Mouse (Mus musculus): ENCODE measurements around the gene Hist1h4d. TPM values are rescaled to one million over a fixed set of nuclear protein-coding genes. Genes with fewer than 3 reads are reported as not detected.
"Not testable (repeated sequence)": the region's sequence is repeated elsewhere in the genome, so short reads cannot be mapped to it uniquely, and the experiment has no call there.

Hist1h4d gene
- total RNA-seq, 2 experiments from 2014 or later, result 125 to 153 TPM

DNA sequence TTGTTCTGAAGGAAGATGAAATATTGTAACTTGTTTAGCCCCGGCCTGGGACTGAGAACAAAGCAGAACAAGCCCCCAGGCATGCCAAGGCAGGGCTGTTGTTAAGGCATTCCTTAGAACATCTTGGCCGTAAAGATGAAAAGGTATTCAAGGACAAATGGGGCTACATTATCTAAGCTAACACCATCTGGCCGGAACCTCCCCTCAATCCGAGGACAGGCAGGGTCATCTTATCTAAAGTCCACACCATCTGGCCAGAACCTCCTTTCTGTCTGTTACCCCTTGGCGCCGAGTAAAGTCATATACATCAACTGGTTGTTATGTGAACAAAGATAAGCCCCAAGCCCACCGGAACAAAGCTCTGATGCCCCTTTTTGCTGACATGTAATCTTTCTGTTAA lies 10.5 kb downstream of the Hist1h4d start:
- DNase-seq (ENCODE audit: low spot score in 2 of 2), result not testable (repeated sequence)

DNA sequence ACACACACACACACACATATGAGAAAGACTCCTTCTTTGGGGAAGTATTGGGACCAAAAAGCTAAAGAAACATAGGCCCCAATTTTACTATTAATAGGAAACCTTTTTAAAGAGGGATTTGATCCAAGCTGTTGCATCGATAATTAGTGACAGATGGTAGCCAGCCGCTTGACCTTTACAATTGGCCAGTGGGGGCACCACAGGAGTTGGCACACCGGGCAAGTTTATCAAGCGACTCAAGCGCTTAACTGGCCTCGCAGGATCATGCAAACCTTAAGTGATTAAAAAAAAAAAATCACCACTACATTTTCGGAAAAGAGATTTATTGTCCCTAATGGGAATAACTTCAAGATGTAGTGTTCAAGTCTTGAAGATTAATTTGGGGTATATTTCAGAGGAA lies 11.2 kb downstream of the Hist1h4d start:
- no peak for DNase-seq (ENCODE audit: low spot score in 2 of 2)

DNA sequence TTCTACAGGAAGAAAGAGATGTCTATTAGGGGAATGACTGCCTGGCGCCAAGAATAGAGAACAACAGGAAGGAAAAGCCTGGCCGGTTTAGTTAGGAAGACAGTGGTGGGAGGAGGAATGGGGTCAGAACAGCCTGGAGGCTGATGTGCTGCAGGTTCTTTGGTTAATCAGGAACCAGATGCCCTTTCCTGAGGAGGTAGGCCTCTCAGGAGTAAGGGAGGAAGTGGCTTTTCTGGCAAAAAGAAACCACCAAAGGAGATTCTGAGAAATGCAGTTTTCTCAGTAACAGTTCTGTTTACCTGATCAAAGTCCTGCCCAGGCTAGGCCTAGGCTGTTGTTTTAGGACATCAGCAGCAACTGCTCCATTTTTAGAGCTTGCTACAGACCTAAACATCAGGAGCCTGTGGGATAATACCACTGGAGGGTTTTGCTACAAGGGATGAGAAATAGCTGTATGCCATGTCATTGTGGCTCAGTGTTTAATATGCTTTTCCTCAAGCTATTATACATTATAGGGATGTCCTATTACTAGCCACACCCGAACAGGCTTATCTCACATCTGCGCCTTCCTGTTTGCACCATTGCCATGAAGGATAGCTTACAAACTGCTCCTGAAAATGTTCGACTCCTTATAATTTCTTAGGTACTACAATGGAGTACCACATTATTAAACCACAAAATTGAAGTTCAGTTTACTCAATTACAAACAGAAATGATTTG lies 11.8 kb downstream of the Hist1h4d start:
- DNase-seq (ENCODE audit: low spot score in 2 of 2), result no peak

DNA sequence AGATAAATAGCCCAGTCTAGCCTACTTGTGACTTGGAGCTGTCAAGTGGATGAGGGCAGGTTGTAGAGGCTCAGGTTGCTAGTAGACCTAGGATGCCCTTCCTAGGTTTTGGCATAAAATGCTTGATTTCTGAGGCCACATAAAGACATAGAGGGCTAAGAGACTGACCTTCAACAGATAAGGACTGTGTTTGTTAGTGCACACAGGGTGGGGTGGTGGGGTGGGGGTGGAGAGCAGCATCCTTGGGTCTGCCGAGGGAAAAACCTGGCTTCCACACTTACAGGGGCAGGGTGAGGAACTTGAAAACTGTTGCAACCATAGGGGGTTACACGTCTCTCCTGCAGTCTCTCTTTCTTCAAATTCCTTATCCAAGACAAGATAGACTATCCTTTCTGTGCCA lies 13.8 kb downstream of the Hist1h4d start:
- no peak for DNase-seq (ENCODE audit: low spot score in 2 of 2)

DNA sequence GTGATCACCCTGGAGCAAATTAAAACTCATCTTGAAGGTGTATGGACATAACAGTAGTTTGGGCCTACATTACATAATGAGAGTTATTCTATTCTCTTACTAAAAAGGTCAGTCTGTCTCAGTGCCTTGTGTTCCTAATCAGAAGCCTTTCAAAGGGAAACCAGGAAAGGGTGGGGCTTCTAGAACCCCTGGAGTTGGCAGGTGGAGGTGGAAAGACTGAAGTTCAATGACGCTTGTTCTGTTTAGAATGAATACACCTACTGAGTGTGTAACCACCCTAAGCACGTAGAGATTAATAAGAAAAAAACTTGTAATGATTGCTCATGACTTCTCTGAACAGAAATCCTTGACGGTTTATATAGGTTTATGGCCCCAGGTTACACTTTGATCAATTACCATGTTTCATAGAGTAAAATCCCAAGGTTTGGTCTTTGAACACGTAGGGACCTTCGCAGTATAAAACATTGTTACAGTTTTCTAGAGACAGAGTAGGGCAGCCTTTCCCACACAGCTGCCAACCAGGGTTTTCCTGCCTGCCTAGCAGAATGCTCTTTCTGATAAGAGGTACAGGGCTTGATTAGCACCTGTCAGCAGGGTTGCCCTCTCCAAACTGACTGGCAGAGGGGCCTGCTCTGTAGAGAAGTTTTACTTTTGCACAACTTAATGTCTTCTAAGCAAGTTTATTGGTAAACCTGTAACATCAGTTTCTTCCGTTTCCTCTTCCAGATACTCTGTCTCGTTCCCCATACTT lies 14.4 kb downstream of the Hist1h4d start:
- no peak for DNase-seq (ENCODE audit: low spot score in 2 of 2)

DNA sequence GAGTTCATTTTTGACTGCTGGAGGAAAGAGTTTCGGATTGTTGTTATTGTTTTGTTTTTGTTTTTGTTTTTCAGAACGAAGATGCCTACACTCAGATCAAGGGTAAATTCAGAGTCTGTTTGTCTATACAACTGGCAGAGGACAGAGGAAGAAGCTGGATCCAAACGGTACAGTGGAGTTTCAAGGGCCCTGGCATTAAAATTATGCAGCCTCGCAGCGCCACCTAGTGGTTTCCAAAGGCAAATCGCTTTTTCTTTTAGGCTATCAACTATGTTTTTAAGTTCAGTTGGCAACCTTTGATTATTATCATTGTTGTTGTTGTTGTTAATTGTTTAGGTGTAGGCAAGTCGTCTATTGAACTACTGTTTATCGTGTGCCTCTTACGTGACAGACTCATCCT lies 16.6 kb downstream of the Hist1h4d start:
- peak; percentile 83 to 84 for DNase-seq (ENCODE audit: low spot score in 2 of 2)

DNA sequence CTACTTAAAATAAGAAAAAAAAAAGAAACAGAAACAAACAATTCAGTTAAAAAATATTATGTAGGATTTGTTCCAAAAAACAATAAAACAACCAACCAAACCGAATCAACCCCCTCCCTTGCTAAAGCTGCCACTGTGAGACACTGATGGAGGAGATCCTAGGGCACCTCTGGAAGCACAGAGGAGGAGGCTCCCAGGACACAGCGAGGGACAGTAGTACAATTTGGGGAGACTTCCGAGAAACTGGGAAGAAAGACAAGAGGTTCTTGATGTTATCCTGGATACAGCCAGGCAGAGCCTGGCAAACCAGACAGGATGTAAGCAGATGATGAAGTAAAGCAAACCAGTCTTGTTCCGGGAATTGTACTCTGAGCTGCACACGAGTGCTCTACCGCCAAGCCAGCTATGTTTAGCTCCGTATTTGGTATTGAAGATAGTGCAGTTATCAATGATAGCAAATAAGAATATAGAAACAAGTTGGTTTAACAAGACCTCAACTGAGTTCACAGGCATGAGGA lies 21.8 kb downstream of the Hist1h4d start:
- DNase-seq (ENCODE audit: low spot score in 2 of 2), result no peak

DNA sequence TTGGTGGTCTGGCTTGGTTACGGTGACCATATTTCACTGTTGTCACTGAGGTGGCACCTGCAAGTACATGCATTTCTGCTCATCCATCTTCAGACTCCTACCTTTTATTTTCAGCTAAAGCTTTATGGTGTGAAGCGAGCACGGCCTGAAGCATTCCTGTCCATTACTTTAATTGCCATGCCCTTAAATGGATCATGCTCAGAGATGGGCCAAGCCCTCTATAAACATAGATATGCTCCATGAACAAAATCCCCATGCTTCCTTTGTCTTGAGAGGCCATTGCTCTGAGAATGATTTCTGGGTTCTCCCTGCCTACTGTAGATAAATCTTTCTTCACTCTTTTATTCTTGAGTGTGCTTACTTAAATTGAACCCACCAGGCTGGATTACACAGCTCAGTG lies 23.1 kb downstream of the Hist1h4d start:
- DNase-seq (ENCODE audit: low spot score in 2 of 2), result no peak

DNA sequence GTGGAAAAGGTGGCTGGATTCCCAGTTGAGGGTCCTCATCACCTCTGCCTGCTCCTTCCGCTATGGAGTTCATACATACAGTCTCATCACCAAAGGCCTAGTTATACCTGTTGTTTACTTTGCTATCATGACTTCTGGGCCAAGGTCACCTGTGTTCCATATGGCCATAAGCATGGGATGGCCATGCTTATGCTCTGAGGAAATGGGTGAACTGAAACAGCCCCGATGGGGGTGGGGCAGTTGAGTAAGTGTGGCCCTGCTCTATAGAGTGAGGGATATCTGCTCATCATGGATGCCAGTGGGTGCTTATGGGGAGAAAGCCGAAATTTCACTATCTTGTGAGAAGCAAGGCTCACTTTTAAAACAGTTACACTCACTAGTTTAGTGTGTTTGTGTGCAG lies 23.7 kb downstream of the Hist1h4d start:
- no peak for DNase-seq (ENCODE audit: low spot score in 2 of 2)

DNA sequence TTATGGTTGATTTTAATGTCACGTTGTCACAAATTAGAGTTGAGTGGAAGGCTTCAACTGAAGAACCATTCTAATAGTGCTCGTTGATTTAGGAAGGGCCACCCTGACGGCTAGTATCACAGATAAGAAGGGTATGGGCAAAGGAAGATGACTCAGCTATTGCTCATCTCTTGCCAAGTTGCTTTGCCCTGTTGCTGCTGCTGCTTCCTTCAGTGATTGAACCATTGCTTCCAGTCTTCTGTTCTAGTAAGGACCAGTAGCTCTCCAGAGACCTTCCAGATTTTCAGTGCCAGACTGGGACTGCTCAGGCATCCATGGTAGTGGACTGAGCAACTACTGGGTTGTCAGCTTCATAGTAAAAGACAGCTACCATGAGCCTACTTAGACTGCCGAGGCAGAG lies 27.8 kb downstream of the Hist1h4d start:
- DNase-seq (ENCODE audit: low spot score in 2 of 2), result peak in 1 of 2 experiments; percentile 9

DNA sequence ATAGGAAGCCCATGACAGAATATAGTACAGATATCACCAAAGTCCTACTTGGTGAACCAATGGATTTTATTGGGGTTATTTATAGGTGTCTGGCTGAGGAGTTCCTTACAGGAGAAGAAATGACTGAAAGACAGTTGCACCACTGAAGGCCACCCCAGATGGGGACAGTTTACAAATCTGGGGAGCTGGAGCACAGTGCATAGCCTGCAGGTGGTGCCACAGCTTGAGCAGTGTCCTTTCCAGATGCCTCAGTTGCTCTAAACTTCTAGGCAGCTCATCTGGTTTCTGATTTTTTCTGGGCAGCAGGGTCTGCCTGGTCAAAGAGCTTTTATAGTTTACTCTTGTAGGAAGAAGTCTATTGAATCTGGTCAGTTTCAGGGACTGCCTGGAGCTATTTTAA lies 28.4 kb downstream of the Hist1h4d start:
- no peak for DNase-seq (ENCODE audit: low spot score in 2 of 2)

DNA sequence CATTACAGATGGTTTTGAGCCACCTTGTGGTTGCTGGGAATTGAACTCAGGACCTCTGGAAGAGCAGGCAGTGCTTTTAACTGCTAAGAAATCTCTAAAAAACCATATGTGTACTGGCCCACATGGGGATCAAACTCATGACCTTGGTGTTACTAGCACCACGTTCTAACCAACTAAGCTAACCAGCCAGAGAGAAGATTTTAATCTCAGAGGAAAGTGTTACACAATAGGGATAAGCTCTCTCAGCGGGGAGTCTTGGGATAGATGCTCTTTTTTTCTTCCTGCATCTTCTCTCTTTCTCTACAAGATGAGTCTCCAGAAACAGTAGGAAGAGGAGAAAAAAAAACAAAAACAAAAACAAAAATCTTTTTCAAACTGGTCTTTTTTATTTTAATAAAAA lies 29.0 kb downstream of the Hist1h4d start:
- no peak for DNase-seq (ENCODE audit: low spot score in 2 of 2)

DNA sequence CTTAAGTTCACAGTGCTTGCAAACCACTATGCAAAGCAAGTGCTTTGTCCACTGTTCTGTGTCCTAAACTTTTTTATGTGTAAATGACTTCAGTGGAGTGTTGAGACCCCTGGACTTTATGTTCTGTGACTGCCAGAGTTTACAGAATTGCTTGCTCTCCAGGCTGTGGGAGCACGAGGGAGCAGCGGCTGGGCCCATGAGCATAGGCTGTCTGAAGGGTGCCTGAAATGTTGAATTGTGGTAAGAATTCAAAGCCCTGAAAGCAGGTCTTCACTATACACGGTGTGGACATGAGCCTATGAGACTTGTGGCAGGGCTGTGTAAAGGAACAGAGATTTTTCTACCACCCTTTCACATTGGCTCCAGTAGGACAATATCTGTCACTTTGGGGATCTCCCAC lies 30.2 kb downstream of the Hist1h4d start:
- no peak for DNase-seq (ENCODE audit: low spot score in 2 of 2)

DNA sequence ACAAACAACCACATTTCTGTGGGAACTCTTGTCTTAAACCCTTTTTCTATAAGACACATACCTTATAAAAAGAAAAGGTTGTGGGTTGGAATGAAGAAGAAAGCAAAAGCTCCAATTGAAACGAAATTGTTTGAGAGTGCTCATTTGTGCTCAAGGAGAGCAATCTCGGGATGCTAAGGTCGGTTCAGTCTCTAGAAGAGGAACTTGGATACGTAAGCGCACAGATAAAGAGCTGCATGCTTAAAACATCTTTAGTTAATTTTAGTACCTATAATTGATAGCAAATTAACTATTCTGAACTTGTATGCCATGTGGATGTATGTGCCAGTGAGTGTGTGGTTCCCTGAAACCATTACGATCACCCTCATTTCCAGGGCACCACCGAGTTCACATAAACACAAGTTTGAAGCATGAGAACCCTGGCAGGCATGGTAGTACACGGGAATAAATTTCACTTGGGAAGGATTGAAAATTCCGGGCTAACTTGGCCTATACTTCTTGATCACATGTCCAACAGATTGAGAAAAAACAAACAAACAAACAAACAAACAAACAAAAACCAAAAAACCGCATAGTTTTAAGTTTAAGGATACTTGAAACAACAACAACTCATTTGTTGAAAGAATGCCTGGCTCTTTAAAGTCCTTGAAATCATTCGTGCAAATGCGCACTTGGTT lies 38.8 kb downstream of the Hist1h4d start:
- no peak for DNase-seq (ENCODE audit: low spot score in 2 of 2)

DNA sequence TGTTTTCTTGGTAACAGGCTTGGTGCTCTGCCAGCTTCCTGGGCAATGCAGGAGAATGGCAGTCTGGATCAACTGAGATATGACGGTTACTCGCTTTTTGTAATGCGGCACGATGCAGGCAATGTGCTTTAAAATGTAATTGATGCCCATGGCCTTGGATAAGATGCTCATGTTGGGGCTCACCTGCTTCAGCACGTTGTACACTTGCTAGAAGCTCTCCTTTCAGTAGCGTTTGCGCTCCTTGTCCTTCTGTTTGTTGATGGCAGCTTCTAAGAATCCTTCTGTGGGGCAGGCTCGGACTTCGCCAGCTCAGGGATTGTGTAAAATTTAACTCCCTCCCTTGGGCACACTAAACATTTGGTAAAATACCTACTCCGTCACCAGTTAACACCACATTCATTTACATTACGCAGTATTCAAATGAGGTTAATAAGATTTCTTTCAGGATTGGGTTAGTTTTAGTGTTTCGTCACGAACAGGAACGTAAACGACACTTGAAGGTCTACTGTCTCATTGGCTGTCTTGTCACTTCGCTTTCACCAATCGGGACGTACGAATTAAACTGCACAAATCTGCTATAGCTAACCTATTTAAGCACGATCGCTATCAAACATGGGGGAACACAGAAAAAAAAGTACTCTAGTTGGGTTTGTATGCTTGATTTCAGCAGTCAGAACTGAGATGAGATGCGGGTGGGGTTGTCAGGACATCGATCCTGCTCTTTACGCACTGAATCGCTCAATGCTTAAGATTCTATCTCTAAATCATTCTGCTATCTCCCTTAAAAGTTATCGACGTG lies 39.5 kb downstream of the Hist1h4d start, which contains the start of gene Hist1h2be:
TSS of gene Hist1h2be (minus strand) at position 392 of the 799 bp plus-strand sequence.
- peak; percentile 46 to 51 for DNase-seq (ENCODE audit: low spot score in 2 of 2)

DNA sequence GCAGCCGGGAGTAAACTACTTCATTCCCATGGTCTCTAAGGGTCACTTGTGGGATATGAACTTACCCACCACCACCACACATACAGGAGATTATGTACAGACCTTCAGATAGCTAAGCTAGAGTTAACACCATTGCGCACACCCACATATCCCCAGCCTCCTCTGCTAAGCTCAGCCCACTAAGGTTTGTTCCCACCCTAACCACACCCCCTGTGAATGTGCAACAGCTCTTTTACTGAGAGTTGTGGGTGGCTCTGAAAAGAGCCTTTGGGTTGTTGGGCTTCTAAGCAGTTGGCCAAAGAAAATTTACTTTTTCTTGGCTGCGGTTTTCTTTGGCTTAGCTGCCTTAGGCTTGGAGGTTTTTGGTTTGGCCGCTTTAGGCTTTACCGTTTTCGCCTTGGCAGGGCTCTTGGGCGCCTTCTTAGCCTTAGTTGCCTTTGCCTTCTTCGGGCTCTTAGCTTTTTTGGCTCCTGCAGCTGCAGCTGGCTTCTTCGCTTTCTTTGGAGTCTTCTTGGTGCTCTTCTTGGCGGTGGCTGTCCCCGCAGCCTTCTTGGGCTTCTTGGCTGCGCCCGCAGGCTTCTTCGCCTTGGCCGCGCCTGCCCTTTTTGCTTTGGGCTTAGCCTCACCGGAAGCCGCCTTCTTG lies 40.3 kb downstream of the Hist1h4d start:
- peak; percentile 51 to 55 for DNase-seq (ENCODE audit: low spot score in 2 of 2)

DNA sequence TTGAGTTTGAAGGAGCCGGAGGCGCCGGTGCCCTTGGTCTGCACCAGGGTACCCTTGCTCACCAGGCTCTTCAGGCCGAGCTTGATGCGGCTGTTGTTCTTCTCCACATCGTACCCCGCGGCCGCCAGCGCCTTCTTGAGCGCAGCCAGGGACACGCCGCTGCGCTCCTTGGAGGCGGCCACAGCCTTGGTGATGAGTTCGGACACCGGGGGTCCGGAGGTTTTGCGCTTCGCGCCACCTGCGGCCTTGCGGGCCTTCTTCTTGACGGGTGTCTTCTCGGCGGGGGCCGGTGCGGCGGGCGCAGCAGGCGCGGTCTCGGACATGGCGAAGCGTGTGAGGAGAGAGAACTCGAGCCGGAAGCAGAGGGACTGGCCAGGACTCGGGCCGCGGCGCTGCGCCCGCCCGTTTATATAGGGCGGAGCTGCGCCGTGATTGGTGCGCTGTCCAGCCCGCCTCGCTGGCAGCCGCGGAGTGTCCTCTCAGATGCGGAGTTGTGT lies 40.8 kb downstream of the Hist1h4d start, which contains the start of gene Hist1h1e:
TSS of gene Hist1h1e (minus strand) at position 384 of the 497 bp plus-strand sequence.
- DNase-seq (ENCODE audit: low spot score in 2 of 2), result peak; percentile 90 to 94

DNA sequence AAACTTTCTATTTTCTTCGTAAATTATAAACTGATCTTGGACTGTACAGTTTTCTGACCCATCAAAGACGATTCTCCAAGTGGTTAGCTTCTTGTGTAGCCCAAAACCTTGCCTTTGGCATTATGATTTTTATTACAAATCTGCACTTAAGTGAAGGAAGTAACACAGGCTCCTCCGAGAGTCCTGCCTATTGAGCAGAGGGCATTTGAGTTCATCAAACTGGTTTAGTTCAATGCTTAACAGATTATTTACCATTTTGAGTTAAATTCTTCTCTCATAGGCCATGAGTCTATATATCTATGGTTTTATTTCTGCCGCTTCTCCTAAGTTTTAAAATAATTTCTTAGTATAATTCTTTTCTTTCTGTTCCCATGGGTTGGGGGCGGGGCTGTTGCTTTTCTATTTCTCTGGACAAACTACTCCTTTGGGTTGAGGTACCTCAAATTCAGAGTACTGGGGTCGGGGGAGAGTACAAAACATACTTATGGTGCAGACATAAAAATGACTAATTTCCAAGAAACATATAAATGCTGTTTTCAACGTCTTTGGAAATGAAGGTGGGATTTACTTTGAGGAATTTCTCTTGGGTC lies 41.6 kb downstream of the Hist1h4d start:
- no peak for DNase-seq (ENCODE audit: low spot score in 2 of 2)

DNA sequence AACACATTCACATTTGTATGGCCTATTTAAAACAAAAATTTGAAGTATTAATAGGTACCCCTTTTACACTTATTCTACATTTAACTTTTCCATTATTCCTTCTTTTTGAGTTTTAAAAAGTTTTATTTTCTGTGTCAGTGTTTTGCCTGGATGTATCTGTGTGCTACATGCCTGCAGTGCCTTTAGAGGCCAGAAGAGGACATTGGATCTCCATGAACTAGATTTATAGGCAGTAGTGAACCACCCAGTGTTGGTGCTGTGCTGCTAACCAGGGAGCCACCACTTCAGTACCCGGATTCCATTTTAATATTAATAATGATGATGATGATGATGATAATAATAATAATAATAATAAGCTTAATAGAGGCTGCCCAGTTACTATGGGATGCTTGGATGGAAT lies 49.3 kb downstream of the Hist1h4d start:
- no peak for DNase-seq (ENCODE audit: low spot score in 2 of 2)
